In the genomic region with DNA sequence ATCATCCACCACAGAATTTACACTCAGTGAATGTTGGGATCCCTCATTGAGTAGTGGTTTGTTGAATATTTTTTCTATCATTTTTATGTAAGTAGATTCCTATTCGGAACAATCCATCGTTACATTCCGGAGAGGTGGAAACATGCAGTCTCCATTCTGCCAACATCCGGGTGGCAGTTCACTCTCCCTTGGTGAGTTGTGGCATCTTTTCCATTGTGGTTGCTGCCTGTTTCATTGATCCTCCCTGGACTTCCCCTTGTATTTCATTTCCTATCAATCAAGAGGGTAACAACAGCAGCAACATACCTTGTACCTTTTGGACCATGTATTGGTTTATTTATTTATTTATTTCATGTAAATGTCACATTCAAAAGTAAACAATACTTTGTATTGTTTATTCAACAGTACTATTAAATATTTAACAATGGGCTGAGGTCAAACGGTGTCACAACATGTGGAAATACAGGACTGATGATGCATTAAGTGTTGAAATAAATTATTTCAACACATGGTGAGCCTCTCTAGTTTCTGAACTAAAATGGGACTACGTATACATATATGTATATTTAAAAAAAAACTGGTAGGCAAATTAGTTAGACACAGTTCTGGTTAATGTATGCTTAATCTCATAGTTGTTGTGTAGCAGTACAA, we compare ENCODE assay signal across 20 mouse cellular contexts. TPM values are rescaled to one million over a fixed set of nuclear protein-coding genes. Genes with fewer than 3 reads are reported as not detected.
"Had no signal": no experiment of that assay in that cellular context is flagged by ENCODE, and none has a peak within 500 bp of the region (broad histone marks: within the 10 kb centered on the region; RNA-seq: fewer than 3 reads in every experiment).

No protein-coding gene starts in this region.

- H3K27me3 ChIP-seq: midbrain, embryonic 15.5 days; neural tube, embryonic 12.5 days had no signal

- H3K4me3 ChIP-seq: lung, embryonic 15.5 days; megakaryocyte, embryonic 14.5 days; midbrain, embryonic 13.5 days; midbrain, embryonic 15.5 days; neural tube, embryonic 12.5 days had no signal

- H3K27ac ChIP-seq: lung, embryonic 15.5 days; macrophage; midbrain, embryonic 13.5 days; midbrain, embryonic 15.5 days; neural tube, embryonic 12.5 days had no signal

- H3K9me3 ChIP-seq: lung, embryonic 15.5 days; midbrain, embryonic 13.5 days; midbrain, embryonic 15.5 days; neural tube, embryonic 12.5 days had no signal

- H3K36me3 ChIP-seq: lung, embryonic 15.5 days; midbrain, embryonic 13.5 days; midbrain, embryonic 15.5 days; neural tube, embryonic 12.5 days had no signal

- H3K4me1 ChIP-seq: lung, embryonic 15.5 days; megakaryocyte, embryonic 14.5 days; midbrain, embryonic 13.5 days; midbrain, embryonic 15.5 days; neural tube, embryonic 12.5 days had no signal

- H3K4me2 ChIP-seq: lung, embryonic 15.5 days; midbrain, embryonic 11.5 days; midbrain, embryonic 13.5 days; midbrain, embryonic 15.5 days; neural tube, embryonic 12.5 days had no signal

- ATAC-seq: lung, postnatal 0 days; midbrain, embryonic 13.5 days; midbrain, embryonic 15.5 days had no signal

- DNase-seq: lung, adult 2 months; lung, postnatal 14 days; lung, postnatal 36 days; retina, postnatal 1 day; right cerebral cortex, adult 18-20 months; right cerebral cortex, postnatal 25 days; right cerebral cortex, postnatal 4 days; spleen, adult 18-20 months; thymus, adult 18-20 months; thymus, postnatal 14 days; thymus, postnatal 36 days had no signal

- H3K9ac ChIP-seq: lung, embryonic 15.5 days; midbrain, embryonic 13.5 days; midbrain, embryonic 15.5 days; neural tube, embryonic 12.5 days had no signal

RNA-seq across cellular contexts. Expression of a gene that starts 7.6 kb away (rescaled TPM):
- total RNA-seq: monocyte, adult 5-6 weeks had no signal
- polyA plus RNA-seq: macrophage had no signal
